Mouse (Mus musculus) adrenal gland, adult 18-20 months (tissue): ENCODE measurements around the gene Nlrc5. TPM values are rescaled to one million over a fixed set of nuclear protein-coding genes. Genes with fewer than 3 reads are reported as not detected.
A peak's percentile ranks its signal among the peaks of the same experiment; 100 is the strongest.

Source experiments
- DNase-seq, 2 experiments: peaks; one replicate each; pipeline ENCODE4 v3.0.0; 2021 to 2022; ENCODE audit warnings: low spot score in 2 of 2
- total RNA-seq, 2 experiments: library from RNA; stranded (reverse); gene quantifications; 1 replicate in 1 of 2; 2 replicates in 1 of 2; pipeline ENCODE4 v1.2.3; 2021

Gene Nlrc5
- total RNA-seq, 2 experiments from 2014 or later, result 7.1 to 23.7 TPM

DNA sequence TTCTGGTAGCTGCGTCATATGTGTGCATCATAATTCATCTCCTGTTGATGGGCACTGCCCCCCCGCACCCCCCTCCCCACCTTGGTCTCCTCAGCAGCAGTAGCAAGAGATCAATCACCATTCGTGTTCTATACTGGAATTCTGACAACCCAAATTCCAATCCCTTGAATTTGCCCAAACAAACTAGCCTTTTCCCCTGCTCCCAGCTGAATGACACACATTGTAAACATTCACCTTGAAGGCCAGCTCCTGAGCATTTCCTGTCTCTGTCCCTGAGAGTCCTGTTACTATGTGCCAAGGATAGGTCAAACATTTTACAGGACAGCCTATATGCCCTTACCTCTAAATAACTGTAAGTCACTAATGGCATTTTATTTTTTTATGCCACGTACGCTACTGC is 21.9 kb downstream of the Nlrc5 start:
- DNase-seq, result no peak

GRCm38 (mm10) chr8:94458567-94458966 is 24.4 kb downstream of the Nlrc5 start:
- DNase-seq, result no peak

GRCm38 (mm10) chr8:94469656-94470055 is 35.5 kb downstream of the Nlrc5 start:
- no peak for DNase-seq

GRCm38 (mm10) chr8:94470794-94471193 is 36.6 kb downstream of the Nlrc5 start:
- no peak for DNase-seq

DNA sequence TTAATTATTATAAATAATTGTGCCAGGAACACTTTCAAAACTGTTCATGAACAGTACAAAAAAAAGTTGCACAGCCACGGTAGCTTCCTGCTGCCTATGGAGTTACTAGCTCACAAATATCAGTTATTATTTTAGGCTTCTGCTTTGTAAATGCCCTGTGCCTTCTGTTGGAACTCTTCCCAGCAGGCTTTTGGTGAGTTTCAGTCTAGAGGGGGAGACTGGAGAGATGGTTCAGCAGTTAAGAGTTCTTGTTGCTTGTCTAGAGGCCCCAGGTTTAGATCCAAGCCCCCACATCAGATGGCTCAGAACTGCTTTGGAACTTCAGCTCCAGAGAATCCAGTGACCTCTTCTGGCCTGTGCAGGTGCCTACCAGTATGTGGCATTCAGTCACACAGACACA is 37.1 kb downstream of the Nlrc5 start:
- no peak for DNase-seq

DNA sequence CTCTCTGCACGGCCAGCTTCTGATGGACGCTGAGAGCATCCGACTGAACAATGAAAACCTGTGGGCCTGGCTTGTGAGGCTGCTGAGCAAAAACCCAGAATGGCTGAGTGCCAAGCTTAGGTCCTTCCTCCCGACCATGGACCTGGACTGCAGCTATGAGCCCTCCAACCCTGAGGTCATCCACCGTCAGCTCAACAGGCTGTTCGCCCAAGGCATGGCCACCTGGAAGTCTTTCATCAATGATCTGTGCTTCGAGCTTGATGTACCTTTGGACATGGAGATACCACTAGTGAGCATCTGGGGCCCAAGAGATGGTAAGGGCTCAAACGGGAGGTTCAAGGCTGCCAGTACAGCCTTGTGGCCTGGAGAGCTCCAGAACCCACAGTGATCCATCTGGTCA is 38.6 kb downstream of the Nlrc5 start:
- no peak for DNase-seq

- no peak for DNase-seq
These were observed 39.3 kb downstream of the Nlrc5 start for GRCm38 (mm10) chr8:94473431-94473830.

- DNase-seq, result no peak
These were observed 41.6 kb downstream of the Nlrc5 start for GRCm38 (mm10) chr8:94475786-94476185.

GRCm38 (mm10) chr8:94476846-94477245 is 42.7 kb downstream of the Nlrc5 start:
- DNase-seq, result peak in 1 of 2 experiments; percentile 7

GRCm38 (mm10) chr8:94482051-94482450 is 47.9 kb downstream of the Nlrc5 start:
- DNase-seq, result no peak

GRCm38 (mm10) chr8:94485288-94485687 is 51.1 kb downstream of the Nlrc5 start:
- DNase-seq, result no peak

DNA sequence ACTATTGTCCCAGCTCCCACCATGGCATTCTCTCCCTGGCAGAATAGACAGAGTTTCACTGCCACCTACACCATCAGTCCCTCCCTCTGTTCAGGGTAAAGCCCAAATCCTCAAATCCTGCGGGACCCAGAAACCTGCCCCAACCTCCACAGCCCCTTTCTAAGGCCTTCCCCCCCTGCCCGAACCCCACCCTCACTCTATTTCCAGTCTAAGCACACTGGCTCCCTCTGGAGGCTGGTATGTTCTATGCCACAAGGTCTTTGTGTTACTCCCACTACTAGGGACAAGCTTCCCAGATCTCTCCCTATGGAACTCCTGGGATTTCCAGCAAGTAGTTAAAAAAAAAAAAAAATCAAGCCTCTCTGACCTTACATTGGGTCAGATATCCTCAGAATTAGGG is 51.7 kb downstream of the Nlrc5 start:
- DNase-seq, result peak; percentile 47 to 58

GRCm38 (mm10) chr8:94488016-94488415 is 53.9 kb downstream of the Nlrc5 start:
- no peak for DNase-seq

DNA sequence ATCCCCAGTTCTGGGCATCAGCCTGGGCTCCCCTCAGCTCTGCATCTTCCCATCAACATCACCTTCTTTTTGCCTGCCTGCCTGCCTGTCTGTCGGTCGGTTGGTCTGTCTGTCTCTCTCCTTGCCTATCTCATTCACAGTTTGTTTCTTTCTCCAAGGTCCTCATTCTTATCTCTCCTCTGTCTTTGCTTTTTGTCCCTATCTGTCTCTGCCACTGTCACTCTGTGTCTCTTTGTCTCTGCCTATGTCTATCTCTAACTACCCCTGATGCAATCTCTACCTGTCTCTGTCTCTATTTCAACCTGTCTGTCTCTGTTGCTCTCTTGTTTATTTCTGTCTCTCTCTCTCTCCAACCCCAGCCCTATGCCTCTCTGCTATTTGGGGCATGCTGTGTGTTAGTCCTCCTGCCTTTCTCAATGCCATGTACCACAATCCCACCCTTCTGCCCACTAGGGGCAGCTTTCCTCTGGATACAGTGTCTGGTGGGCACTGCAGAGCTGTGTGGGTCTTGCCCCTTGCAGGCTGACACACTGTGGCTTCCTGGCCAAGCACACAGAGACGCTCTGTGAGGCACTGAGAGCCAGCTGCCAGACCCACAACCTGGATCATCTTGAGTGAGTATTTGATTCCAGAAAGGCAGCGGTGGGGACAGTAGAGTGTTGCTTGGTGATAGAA is 55.8 kb downstream of the Nlrc5 start:
- no peak for DNase-seq

- peak; percentile 75 to 81 for DNase-seq
These were observed 58.0 kb downstream of the Nlrc5 start for GRCm38 (mm10) chr8:94492021-94492681.

DNA sequence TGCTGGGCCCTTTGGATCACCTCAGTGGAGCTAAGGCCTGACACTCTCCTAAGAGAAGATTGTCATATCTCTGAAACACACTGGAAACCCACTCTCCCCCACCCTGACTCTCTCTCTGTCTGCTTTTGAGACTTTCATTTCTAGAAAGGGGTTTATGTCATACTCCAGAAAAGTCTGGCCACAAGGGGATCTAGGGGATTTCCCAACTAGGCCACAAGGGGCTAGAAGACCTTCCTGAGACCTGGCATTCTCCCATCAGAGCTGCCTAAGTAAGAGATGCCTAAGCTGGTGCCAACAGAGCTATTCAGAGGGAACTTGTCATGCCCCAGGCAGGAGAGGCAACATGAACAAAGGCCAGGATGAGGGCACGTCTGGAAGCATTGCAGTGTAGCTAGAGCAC is 59.1 kb downstream of the Nlrc5 start:
- DNase-seq, result no peak

- DNase-seq, result no peak
These were observed 81.5 kb downstream of the Nlrc5 start for GRCm38 (mm10) chr8:94515430-94516208.

DNA sequence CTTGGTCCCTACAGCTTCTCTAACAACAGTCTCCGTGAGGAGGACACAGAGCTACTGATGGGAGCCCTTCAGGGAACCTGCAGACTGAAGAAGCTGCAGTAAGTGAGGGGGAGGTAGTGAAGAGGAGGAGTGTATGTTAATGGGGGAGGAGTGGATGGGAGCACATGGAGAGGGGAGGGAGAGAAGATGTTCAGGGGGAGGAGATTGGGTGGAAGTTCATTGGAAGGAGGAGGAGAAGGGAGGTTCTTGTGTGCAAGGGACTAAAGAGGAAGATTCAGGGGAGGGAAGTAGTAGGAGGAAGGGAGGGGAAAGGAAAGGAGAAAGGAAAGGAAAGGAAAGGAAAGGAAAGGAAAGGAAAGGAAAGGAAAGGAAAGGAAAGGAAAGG is 82.0 kb downstream of the Nlrc5 start:
- DNase-seq, result no peak

DNA sequence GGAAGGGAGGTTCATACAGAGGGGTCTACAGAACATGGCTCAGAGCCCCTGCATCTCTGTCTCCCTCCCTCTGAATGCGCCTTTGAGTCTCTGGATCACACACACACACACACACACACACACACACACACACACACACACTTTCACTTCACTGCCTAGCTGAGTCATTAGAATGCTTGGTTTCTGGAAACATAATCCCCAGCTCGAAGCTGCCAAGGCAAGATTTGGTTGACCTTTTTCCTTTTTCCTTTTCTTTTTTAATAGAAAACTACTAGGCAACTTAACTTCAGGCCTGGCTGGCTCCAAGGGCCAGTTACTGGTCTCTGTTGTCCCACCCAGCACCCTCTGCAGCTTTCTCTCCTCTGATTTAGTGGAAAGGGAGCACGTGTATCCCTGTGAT is 82.6 kb downstream of the Nlrc5 start:
- DNase-seq, result no peak

GRCm38 (mm10) chr8:94518331-94518730 is 84.2 kb downstream of the Nlrc5 start:
- no peak for DNase-seq

- DNase-seq, result no peak
These were observed 84.9 kb downstream of the Nlrc5 start for GRCm38 (mm10) chr8:94519021-94519420.

DNA sequence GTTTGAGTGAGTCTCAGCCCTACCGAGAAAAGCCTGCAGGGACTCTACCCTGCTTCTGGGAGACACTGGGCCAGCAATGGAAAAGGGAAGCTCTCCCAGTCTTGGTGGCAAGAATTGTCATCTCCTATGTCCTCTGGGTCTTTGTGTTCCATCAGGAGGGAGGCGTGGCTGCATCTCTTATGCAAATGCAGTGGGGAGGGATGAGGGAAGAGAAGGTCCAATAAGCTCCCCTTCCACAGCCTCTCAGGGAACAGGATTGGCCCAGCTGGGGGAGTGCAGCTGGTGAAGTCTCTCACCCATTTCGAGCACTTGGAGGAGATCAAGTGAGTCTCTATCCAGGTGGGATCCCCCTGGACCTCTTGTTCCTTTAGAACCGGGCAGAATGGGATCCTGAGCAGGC is 87.3 kb downstream of the Nlrc5 start:
- no peak for DNase-seq
